Mouse (Mus musculus): Measurements from ENCODE around the gene Gab1.

GRCm38 (mm10) chr8:80818978-80819377, 61.3 kb downstream of the Gab1 start:
- TF ChIP-seq CTCF (IDR thresholded peaks at IDR 0.05; ENCODE audit: insufficient read depth, low read depth, low read length) (no peak), POLR2A (IDR thresholded peaks at IDR 0.05; ENCODE audit: insufficient read depth, low read depth, low read length) (no peak)

All from olfactory bulb, adult 2 months (tissue).